Mouse (Mus musculus) lung, postnatal 25 days (tissue): ENCODE data around the gene Rad9b.
"Not testable (repeated sequence)": the region's sequence is repeated elsewhere in the genome, so short reads cannot be mapped to it uniquely, and the experiment has no call there.

Experiments used
- DNase-seq: peaks from one replicate; pipeline ENCODE4 v3.0.0; 2022; ENCODE audit warnings: low spot score

Rad9b gene

GRCm38 (mm10) chr5:122371591-122372191 lies 17.7 kb upstream of the Rad9b start, which contains the start of gene Gpn3:
Gpn3 (plus strand) TSS chr5:122371876.
- no peak for DNase-seq

GRCm38 (mm10) chr5:122354492-122355067 lies 547 bp upstream of the Rad9b start:
- DNase-seq, result no peak

GRCm38 (mm10) chr5:122345777-122346176 lies 8.3 kb downstream of the Rad9b start:
- no peak for DNase-seq

- peak; percentile 77 for DNase-seq
Measured at GRCm38 (mm10) chr5:122344260-122344659, 9.8 kb downstream of the Rad9b start.

- DNase-seq, result peak; percentile 23
Measured at GRCm38 (mm10) chr5:122343768-122344167, 10.3 kb downstream of the Rad9b start.

- no peak for DNase-seq
Measured at GRCm38 (mm10) chr5:122342874-122343273, 11.2 kb downstream of the Rad9b start.

GRCm38 (mm10) chr5:122336554-122337294 lies 17.3 kb downstream of the Rad9b start:
- peak; percentile 31 for DNase-seq

- DNase-seq, result no peak
Measured at GRCm38 (mm10) chr5:122334682-122335081, 19.4 kb downstream of the Rad9b start.

- no peak for DNase-seq
Measured at GRCm38 (mm10) chr5:122330269-122330668, 23.8 kb downstream of the Rad9b start.

- DNase-seq, result no peak
Measured at GRCm38 (mm10) chr5:122327283-122327682, 26.8 kb downstream of the Rad9b start.

- no peak for DNase-seq
Measured at GRCm38 (mm10) chr5:122325477-122325876, 28.6 kb downstream of the Rad9b start.

- DNase-seq, result peak; percentile 74
Measured at GRCm38 (mm10) chr5:122324608-122325431, 29.2 kb downstream of the Rad9b start.

GRCm38 (mm10) chr5:122323523-122323922 lies 30.5 kb downstream of the Rad9b start:
- DNase-seq, result no peak

GRCm38 (mm10) chr5:122320205-122320781 lies 33.7 kb downstream of the Rad9b start:
- DNase-seq, result peak; percentile 16

GRCm38 (mm10) chr5:122319474-122320204 lies 34.4 kb downstream of the Rad9b start:
- DNase-seq, result peak; percentile 38

- DNase-seq, result not testable (repeated sequence)
Measured at GRCm38 (mm10) chr5:122318976-122319375, 35.1 kb downstream of the Rad9b start.

GRCm38 (mm10) chr5:122318100-122318499 lies 35.9 kb downstream of the Rad9b start:
- DNase-seq, result peak; percentile 73

GRCm38 (mm10) chr5:122317329-122318045 lies 36.5 kb downstream of the Rad9b start:
- peak; percentile 31 for DNase-seq

- peak; percentile 95 for DNase-seq
Measured at GRCm38 (mm10) chr5:122314966-122315667, 38.9 kb downstream of the Rad9b start.
